Mouse (Mus musculus) erythroblast, embryonic 14.5 days (primary cell): ENCODE data around the gene Gpr34.

Experiments used
- GATA1 ChIP-seq: IDR thresholded peaks from 2 replicates; pipeline ENCODE4 v1.6.1; 2012; ENCODE audit warnings: low read length, inconsistent platforms, mixed read lengths
- TAL1 ChIP-seq: IDR thresholded peaks from 3 replicates; pipeline ENCODE4 v1.6.1; 2012; ENCODE audit warnings: low read length, inconsistent platforms, mixed read lengths

- TF ChIP-seq TAL1 (no peak), GATA1 (no peak)
These were observed at the start of gene Gpr34 for GRCm38 (mm10) chrX:13631599-13632283.
